Mouse (Mus musculus) erythroblast, embryonic 14.5 days (primary cell): ENCODE data around the gene Pigq.

Experiments
- GATA1 ChIP-seq: IDR thresholded peaks from 2 replicates; pipeline ENCODE4 v1.6.1; 2012; ENCODE audit warnings: low read length, inconsistent platforms, mixed read lengths
- TAL1 ChIP-seq: IDR thresholded peaks from 3 replicates; pipeline ENCODE4 v1.6.1; 2012; ENCODE audit warnings: low read length, inconsistent platforms, mixed read lengths

DNA sequence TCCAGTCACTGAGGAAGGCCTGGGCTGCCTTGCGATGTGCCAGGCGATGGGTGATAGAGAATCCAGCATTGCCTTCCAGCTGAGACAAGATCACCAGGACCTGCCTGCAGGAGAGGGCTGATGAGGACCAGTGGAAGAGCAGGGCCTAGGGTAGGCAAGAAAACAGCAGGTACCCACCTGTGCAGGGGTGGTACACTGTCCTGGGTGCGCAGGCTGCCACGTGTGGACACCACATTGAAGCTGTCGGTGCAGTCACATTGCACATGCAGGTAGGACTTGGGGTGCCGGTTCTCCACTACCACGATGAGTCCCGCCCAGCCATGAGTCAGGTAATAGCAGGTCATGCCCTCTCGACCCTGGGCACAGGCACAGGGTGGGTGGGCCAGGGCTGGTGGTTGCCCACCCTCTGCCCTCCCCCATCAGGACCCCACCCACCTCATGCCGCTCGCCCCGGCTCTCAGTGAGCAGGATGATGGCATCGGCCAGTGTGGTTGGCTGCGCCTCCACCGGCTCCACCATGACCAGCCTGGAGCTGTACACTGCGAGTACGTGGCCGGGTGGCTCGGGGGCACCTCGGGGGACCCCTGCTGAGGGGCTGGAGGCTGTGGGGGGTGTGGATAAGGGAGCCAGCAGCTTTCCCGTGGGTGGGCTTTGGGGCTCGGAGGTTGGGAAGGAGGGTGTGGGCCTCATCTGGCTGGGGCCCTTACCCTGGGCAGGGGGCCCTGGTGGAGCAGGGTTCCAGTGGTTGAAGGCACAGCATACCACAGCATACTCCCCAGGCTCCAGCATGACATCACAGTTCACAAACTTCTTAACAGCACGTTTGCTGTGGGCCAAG is 15.1 kb upstream of the Pigq start:
- no peak for TF ChIP-seq TAL1
- TF ChIP-seq GATA1: no peak
